Mouse (Mus musculus): ENCODE measurements at regions not wholly inside any gene's neighbourhood (a gene's known extent, or its start where the extent isn't known, plus 50 kb on each side); places are given as distances from the start of the nearest gene placed in this dataset.
A peak's percentile ranks its signal among the peaks of the same experiment; 100 is the strongest.

GRCm38 (mm10) chr3:151893421-151894235 lies 56.2 kb upstream of the Ptgfr start:
- WGBS = 59% methylated on average over 11 of the region's 11 CpGs
- Histone ChIP-seq H3K9ac (no peak overlapping the region), H3K9me3 (replicated peaks) (no peaks in the 10 kb centered on the region), H3K36me3 (no peaks in the 10 kb centered on the region), H3K4me1 (peaks cover 29% of the 10 kb centered on the region), H3K27me3 (no peaks in the 10 kb centered on the region; the same call in 1 of the 2 replicates), H3K27ac (replicated peaks) (no peak overlapping the region), H3K4me2 (replicated peaks) (no peak overlapping the region), H3K4me3 (replicated peaks) (no peak overlapping the region)
- no peak for ATAC-seq (ENCODE audit: insufficient number of reproducible peaks, low FRiP score, low TSS enrichment, low read depth)

- Histone ChIP-seq H3K27me3 (no peaks in the 10 kb centered on the region; the same call in 1 of the 2 replicates), H3K9ac (no peak overlapping the region), H3K27ac (replicated peaks) (peak overlapping the region; percentile 90), H3K4me1 (peaks cover 29% of the 10 kb centered on the region), H3K4me2 (replicated peaks) (0 out of 2 replicates have a peak overlapping the region, but pooled peaks have one; percentile 15), H3K9me3 (replicated peaks) (no peaks in the 10 kb centered on the region), H3K36me3 (no peaks in the 10 kb centered on the region), H3K4me3 (replicated peaks) (no peak overlapping the region)
- ATAC-seq (ENCODE audit: insufficient number of reproducible peaks, low FRiP score, low TSS enrichment, low read depth) = peak; percentile 91
- WGBS = 4% methylated on average over 6 of the region's 6 CpGs
Measured at GRCm38 (mm10) chr3:151891760-151892253, 54.4 kb upstream of the Ptgfr start.

GRCm38 (mm10) chr3:151891336-151891735 lies 53.9 kb upstream of the Ptgfr start:
- ATAC-seq (ENCODE audit: insufficient number of reproducible peaks, low FRiP score, low TSS enrichment, low read depth) = no peak
- H3K4me2 ChIP-seq (replicated peaks) = no peak overlapping the region
- H3K36me3 ChIP-seq = no peaks in the 10 kb centered on the region
- peaks cover 29% of the 10 kb centered on the region for H3K4me1 ChIP-seq
- H3K27ac ChIP-seq (replicated peaks) = peak overlapping the region; percentile 90
- 29% methylated on average over 3 of the region's 3 CpGs for WGBS
- no peaks in the 10 kb centered on the region; the same call in 1 of the 2 replicates for H3K27me3 ChIP-seq
- H3K9ac ChIP-seq = no peak overlapping the region
- H3K4me3 ChIP-seq (replicated peaks) = no peak overlapping the region
- H3K9me3 ChIP-seq (replicated peaks) = no peaks in the 10 kb centered on the region

- no peaks in the 10 kb centered on the region for H3K36me3 ChIP-seq
- no peaks in the 10 kb centered on the region for H3K9me3 ChIP-seq (replicated peaks)
- no peak overlapping the region for H3K4me3 ChIP-seq (replicated peaks)
- no peaks in the 10 kb centered on the region; the same call in 1 of the 2 replicates for H3K27me3 ChIP-seq
- no peak overlapping the region for H3K9ac ChIP-seq
- H3K4me1 ChIP-seq = peaks cover 29% of the 10 kb centered on the region
- H3K27ac ChIP-seq (replicated peaks) = peak overlapping the region; percentile 51; the same call in 1 of the 2 replicates
- H3K4me2 ChIP-seq (replicated peaks) = no peak overlapping the region
- ATAC-seq (ENCODE audit: insufficient number of reproducible peaks, low FRiP score, low TSS enrichment, low read depth) = no peak
- WGBS = 70% methylated on average over 8 of the region's 8 CpGs
Measured at GRCm38 (mm10) chr3:151889738-151890137, 52.3 kb upstream of the Ptgfr start.

Data from embryonic facial prominence, embryonic 15.5 days (tissue).